Mouse (Mus musculus): ENCODE measurements around the gene Shc2.
A peak's percentile ranks its signal among the peaks of the same experiment; 100 is the strongest.

Shc2 gene

DNA sequence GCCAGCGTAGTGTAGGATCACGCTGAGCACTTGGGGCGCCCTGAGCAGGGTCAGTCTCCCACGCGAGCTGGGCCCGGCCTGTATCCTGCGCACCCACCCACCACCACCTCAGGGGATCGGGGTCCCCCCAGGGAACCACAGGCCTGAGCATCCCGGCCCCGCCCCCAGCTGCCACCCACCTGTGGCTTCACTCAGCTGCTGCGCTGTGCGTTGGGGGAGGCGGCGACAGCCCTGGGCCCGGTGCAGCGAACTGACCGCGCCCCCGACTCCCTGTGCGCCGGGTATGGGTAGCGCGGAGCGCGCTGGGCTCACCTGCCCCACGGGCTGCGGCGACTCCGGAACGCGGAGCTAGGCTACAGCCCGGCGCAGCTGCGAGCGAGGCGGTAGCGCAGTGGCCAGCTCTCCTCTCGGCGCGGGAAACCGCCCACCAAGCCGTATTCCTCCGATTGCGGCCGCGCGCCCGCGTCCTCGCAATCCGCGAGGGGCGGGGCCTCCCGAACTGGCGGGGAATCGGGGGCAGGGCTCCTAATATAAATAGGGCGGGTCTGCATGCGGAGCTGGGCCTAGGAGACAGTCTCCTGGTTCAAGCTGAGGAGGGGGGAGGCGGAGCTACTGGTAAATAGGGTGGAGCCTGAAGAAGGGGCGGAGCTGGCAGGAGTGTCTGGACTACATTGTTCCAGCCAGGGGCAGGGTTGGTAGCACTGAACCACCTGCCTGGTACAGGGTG lies 24.0 kb downstream of the Shc2 start, which contains the start of gene C2cd4c:
Gene C2cd4c, minus strand, starts transcription at position 448 of the 727 bp plus-strand sequence.
- DNase-seq (ENCODE audit: low read depth), result peak; percentile 49

DNA sequence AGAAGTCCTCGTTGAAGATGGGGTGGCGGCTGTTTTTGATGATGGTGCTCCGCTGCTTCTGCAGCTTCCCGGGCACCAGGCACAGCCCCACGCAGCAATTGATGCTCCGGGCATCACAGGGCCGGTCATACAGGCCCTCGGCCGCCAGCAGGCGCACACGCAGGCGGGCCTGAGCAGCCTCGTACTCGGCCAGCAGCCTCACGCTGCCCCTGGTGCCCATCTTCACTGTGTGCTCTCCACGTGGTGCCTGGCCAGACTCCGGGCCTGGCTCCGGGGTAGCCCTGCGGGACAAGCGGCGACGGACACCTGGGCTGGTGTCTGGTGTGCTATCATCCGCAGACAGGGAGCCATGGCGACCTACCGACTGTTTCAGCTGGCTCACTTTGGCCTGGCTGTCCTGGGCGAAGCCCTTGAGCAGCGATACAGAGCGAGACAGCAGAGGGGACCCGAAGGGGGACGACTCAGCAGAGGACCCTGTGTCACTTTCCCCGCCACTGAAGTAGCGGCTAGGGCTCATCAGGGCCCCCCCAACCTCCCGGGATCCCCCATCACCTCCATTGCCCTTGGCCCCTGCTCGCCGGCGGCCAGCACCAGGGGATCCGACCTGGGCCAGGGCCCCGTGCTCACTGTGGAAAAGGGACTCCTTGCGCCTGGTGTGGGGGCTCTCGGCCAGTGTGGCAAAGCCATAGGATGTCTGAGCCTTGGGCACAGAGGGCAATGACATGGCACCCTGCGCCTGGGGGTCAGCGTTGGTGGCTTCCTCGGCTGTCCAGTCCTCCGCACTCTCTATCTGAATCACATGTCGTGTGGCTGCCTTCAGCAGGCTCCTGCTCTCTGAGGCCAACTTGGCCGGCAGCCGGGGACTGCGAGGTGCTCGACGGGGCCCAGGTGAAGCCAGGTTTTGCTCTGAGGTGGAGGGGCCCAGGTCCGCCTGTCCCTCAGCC lies 25.3 kb downstream of the Shc2 start:
- no peak for DNase-seq (ENCODE audit: low read depth)

DNA sequence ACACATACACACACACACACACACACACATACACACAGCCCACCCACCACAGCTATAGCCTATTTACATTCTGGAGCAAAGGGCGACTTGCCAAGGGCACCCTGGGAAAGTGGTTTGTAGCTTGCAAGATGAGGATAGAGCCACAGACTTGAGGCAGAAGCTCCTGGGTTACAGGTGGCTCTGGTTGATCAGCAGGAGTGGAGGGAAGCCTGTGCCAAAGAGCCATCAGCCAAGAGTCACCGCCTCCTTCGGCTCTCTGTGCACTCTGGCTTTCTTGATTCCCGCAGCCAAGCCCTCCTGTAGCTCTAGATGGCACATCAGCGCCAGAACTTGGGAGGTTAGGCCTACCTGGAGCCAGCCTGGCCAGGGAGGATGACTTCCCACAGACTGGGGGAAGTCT lies 26.4 kb downstream of the Shc2 start:
- DNase-seq (ENCODE audit: low read depth), result no peak

DNA sequence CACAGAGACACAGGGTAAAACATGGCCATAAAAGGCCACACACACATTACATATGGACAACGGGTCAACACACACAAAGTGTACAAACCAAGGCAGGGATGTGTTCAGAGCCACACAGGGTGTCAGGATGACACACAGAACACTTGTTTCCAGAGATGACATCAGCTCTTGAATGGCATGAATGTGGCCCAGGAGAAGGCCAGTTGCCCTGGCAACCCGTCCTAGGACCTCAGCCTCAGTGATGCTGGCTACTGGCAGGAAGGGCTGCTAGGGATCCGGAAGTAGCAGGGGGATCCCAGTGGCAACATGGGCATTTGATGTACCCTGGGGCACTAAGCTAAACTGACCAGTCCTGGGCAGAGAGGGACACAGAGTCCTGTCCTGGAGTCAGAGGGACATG lies 28.4 kb downstream of the Shc2 start:
- no peak for DNase-seq (ENCODE audit: low read depth)

DNA sequence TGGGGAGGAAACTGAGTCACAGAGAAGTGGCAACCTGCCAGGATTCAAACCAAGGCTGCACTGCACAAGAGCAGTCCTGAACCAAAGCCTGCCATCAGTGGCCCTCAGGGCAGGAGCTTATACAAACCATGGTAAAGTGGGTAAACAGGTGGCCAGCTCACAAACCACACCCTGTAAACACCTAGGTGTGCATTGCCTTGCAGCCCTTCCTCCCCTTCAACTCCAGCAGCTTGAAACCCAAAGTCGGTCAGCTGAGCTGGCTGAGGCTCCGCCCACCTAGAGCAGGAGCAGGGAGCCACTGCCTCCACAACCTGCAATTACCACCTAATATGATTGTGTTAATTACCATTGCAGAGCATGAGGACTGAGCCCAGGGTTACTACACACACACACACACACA lies 29.8 kb downstream of the Shc2 start:
- DNase-seq (ENCODE audit: low read depth), result no peak

- no peak for DNase-seq (ENCODE audit: low read depth)
These were observed 31.2 kb downstream of the Shc2 start for GRCm38 (mm10) chr10:79606537-79606936.

DNA sequence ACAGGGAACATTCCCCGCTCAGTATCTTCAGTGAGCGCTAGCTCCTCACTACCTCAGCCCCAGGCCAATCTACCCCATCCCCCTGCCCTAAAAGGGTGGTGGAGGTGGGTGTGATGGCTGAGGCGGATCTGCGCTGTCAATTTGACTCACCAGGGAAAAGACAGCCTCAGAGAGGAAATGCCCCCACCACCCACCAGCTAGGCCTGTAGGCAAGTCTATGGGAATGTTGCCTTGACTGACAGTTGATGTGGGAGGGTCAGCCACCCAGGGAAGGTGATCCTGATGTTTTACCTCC lies 39.8 kb downstream of the Shc2 start:
- no peak for DNase-seq (ENCODE audit: low read depth)

GRCm38 (mm10) chr10:79597051-79597935 lies 40.4 kb downstream of the Shc2 start:
- DNase-seq (ENCODE audit: low read depth), result no peak

- no peak for DNase-seq (ENCODE audit: low read depth)
These were observed 42.2 kb downstream of the Shc2 start for GRCm38 (mm10) chr10:79595590-79595929.

- DNase-seq (ENCODE audit: low read depth), result no peak
These were observed 42.7 kb downstream of the Shc2 start for GRCm38 (mm10) chr10:79594872-79595589.

GRCm38 (mm10) chr10:79594111-79594510 lies 43.6 kb downstream of the Shc2 start:
- no peak for DNase-seq (ENCODE audit: low read depth)

- DNase-seq (ENCODE audit: low read depth), result no peak
These were observed 47.0 kb downstream of the Shc2 start for GRCm38 (mm10) chr10:79590702-79591101.

- DNase-seq (ENCODE audit: low read depth), result no peak
These were observed 50.0 kb downstream of the Shc2 start for GRCm38 (mm10) chr10:79587752-79588126.

GRCm38 (mm10) chr10:79587061-79587751 lies 50.5 kb downstream of the Shc2 start, which contains the start of gene Theg:
Gene Theg (minus strand): TSS chr10:79587331.
- no peak for DNase-seq (ENCODE audit: low read depth)

DNA sequence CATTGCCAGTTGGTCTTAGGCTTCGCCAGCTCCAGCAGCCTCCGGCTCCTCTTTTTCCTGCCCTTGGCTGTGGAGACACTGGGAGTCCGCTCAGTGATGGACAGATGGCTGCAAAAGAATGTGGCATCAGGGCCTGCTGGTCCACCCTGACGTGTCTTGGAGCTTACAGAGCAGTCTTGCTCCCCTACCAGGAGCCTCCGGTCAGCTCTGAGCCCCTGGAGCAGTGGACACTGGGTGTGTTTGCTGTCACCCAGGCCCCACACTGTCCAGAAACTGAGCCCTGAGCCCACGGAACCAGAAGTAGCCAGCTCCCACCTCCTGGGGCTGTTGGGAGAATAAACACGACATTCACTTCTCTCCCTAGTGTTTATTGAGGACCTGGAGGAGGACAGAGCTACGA lies 51.5 kb downstream of the Shc2 start:
- no peak for DNase-seq (ENCODE audit: low read depth)

- DNase-seq (ENCODE audit: low read depth), result no peak
These were observed 52.0 kb downstream of the Shc2 start for GRCm38 (mm10) chr10:79585723-79586122.

- no peak for DNase-seq (ENCODE audit: low read depth)
These were observed 52.6 kb downstream of the Shc2 start for GRCm38 (mm10) chr10:79585136-79585535.

- no peak for DNase-seq (ENCODE audit: low read depth)
These were observed 53.3 kb downstream of the Shc2 start for GRCm38 (mm10) chr10:79584426-79584825.

DNA sequence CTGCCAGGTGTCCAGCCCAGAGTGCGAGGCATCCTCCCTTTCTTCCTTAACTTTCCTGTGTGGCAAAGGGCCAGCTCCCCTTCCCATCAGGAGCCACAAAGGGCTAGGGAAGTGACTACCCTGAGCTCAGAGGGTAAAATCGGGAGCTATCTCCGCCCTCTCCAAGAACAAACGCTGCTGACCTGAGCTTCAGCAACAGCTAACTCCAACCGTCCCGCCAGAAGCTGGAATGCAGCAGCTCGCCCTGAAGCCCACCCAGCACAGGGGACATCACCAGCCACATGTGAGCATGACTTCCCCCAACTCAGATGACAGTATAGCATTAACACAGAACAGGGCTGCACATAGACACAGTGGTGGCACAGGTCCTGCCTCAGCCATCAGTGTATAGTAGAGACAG lies 53.7 kb downstream of the Shc2 start:
- DNase-seq (ENCODE audit: low read depth), result no peak

DNA sequence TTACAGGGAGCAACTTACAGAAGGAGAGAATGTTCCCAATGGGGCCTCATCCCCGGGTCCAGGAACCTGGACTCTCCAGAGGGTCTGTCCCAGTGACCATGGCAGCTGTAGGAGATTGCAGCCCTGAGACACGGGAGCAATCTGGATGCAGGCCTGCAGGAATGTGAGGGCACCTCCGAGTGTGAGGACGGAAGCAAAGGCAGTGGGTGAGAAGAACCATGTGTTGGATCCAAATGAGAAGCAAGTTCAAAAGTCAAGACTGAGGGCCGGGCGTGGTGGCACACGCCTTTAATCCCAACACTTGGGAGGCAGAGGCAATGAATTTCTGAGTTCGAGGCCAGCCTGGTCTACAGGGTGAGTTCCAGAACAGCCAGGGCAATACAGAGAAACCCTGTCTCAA lies 56.2 kb downstream of the Shc2 start:
- DNase-seq (ENCODE audit: low read depth), result no peak

- peak; percentile 50 for DNase-seq (ENCODE audit: low read depth)
These were observed 56.9 kb downstream of the Shc2 start for GRCm38 (mm10) chr10:79580811-79581210.

All from c-Kit-positive CD71-negative TER-119-negative erythroid progenitor cells, embryonic 14.5 days (primary cell).